Mouse (Mus musculus) embryonic facial prominence, embryonic 10.5 days (tissue): Measurements from ENCODE around the gene Rhbdf1. TPM values are rescaled to one million over a fixed set of nuclear protein-coding genes. Genes with fewer than 3 reads are reported as not detected.

Experiments used
- DNase-seq: peaks from one replicate; pipeline ENCODE4 v3.0.0-alpha.2; 2017; ENCODE audit warnings: low spot score
- H3K27ac ChIP-seq: fragments of 300-500 bp; sonication (generic); replicated peaks from 2 replicates; pipeline ENCODE4 v1.5.1; 2016; ENCODE audit warnings: mild to moderate bottlenecking
- H3K27me3 ChIP-seq: fragments of 300-500 bp; sonication (generic); replicated peaks from 2 replicates; pipeline ENCODE4 v1.6.1; 2016; ENCODE audit warnings: low read depth, mild to moderate bottlenecking; ENCODE audit not compliant: poor library complexity, severe bottlenecking
- H3K36me3 ChIP-seq: fragments of 300-500 bp; sonication (generic); replicated peaks from 2 replicates; pipeline ENCODE4 v1.6.1; 2016; ENCODE audit warnings: mild to moderate bottlenecking, moderate library complexity
- H3K4me1 ChIP-seq: fragments of 300-500 bp; sonication (generic); 2 replicates; pipeline ENCODE4 v1.6.1; 2016
- H3K4me3 ChIP-seq: fragments of 300-500 bp; sonication (generic); 2 replicates; pipeline ENCODE4 v1.5.1; 2016; ENCODE audit warnings: mild to moderate bottlenecking, moderate library complexity
- H3K9me3 ChIP-seq: fragments of 300-500 bp; sonication (generic); 2 replicates; pipeline ENCODE4 v1.6.1; 2016; ENCODE audit warnings: mild to moderate bottlenecking
- WGBS: fragments of 180-500 bp; shearing (Covaris S2); methylation state at CpG from one replicate; pipeline ENCODE4 v1.1.7; 2016; 5-methylcytosine and 5-hydroxymethylcytosine counted together
- polyA plus RNA-seq: library from polyadenylated mRNA; unstranded; fragments of >200 nt; fragmentation: Nextera tagmentation; extraction: Ambion mirVana; gene quantifications from 2 replicates; pipeline ENCODE4 v1.2.1, GENCODE M21; 2016

Gene Rhbdf1
- polyA plus RNA-seq, 1 experiment from 2014 or later = 33.1 TPM

DNA sequence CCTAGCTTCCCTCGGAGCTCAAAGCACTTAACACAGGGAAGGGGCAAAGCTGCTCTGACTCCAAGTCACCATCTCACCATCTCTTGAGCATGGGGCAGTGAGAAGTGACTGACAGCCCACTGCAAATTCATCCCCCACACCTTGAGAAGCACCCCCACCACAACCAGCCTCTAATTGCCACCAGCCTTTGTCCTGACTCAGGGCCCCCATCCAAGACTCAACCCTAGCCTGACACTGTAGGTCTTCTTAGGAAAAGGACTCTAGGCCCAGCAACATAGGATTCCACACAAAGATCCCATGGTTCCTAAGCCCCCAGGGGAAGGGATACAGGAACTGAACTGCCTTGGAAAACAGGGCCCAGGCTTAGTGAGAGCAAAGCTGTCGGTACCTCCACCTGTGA lies 14.0 kb upstream of the Rhbdf1 start:
- DNase-seq = no peak

DNA sequence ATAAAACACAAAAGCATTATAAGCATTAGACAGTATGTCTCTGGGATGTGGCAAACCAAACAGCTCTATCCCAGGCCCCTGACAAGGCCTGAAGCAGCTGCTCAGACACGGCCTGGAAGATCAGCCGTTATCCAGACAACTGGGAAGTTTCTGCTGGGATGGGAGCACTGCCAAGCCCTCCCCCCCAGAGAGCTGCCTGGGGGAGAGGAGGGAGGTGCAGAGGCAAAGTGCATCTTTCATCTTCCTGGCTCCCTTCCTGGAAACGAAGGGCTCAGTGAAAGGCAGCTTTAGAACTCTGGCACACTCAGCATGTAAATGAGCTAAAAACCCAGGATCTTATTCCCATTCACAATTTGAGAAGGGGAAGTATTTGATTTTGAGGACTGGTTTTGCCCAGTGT lies 13.5 kb upstream of the Rhbdf1 start:
- no peak overlapping the region for H3K4me3 ChIP-seq
- no peaks in the 10 kb centered on the region for H3K27me3 ChIP-seq
- peaks cover 97% of the 10 kb centered on the region for H3K36me3 ChIP-seq
- H3K9me3 ChIP-seq = no peaks in the 10 kb centered on the region
- 0 out of 2 replicates have a peak, but pooled peaks cover 6% of the 10 kb centered on the region for H3K4me1 ChIP-seq
- WGBS = 85% methylated on average over 3 of the region's 3 CpGs
- no peak for DNase-seq
- no peak overlapping the region for H3K27ac ChIP-seq

More for the DNA sequence above, 14.0 kb upstream of the Rhbdf1 start:
- 80% methylated on average over 2 of the region's 2 CpGs for WGBS
- no peaks in the 10 kb centered on the region for H3K9me3 ChIP-seq
- H3K4me3 ChIP-seq = no peak overlapping the region
- no peaks in the 10 kb centered on the region for H3K27me3 ChIP-seq
- peaks cover 97% of the 10 kb centered on the region for H3K36me3 ChIP-seq
- H3K27ac ChIP-seq = no peak overlapping the region
- H3K4me1 ChIP-seq = 0 out of 2 replicates have a peak, but pooled peaks cover 6% of the 10 kb centered on the region

- Histone ChIP-seq H3K36me3 (peaks cover 97% of the 10 kb centered on the region), H3K9me3 (no peaks in the 10 kb centered on the region), H3K27me3 (no peaks in the 10 kb centered on the region), H3K4me1 (0 out of 2 replicates have a peak, but pooled peaks cover 6% of the 10 kb centered on the region), H3K27ac (no peak overlapping the region), H3K4me3 (no peak overlapping the region)
- no peak for DNase-seq
- WGBS = 93% methylated on average over 6 of the region's 6 CpGs
Measured at GRCm38 (mm10) chr11:32234816-32235485, 12.9 kb upstream of the Rhbdf1 start.

GRCm38 (mm10) chr11:32233895-32234294 lies 11.8 kb upstream of the Rhbdf1 start:
- H3K4me3 ChIP-seq = no peak overlapping the region
- H3K36me3 ChIP-seq = peaks cover 99% of the 10 kb centered on the region
- H3K4me1 ChIP-seq = 0 out of 2 replicates have a peak, but pooled peaks cover 6% of the 10 kb centered on the region
- 91% methylated on average over 3 of the region's 3 CpGs for WGBS
- DNase-seq = no peak
- no peaks in the 10 kb centered on the region for H3K9me3 ChIP-seq
- no peak overlapping the region for H3K27ac ChIP-seq
- no peaks in the 10 kb centered on the region for H3K27me3 ChIP-seq

DNA sequence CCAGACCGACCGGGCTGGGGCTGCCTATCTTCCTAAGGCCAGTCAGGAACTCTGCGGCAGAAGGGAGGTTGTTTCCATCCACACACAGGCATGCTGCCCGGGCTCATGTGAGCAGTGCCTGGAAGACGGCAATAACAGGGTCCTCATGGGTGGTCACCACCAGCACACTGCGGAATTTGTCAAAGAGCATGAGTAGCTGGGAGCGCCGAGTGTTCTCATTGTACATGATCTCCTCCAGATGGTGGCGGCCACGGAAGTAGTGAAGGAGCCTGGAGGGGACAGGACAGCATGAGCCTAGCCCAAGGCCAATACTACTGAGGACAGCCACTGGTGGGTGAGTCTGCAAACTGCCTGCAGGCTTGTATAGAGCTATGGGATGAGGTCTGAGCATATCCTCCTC lies 10.7 kb upstream of the Rhbdf1 start:
- 81% methylated on average over 10 of the region's 10 CpGs for WGBS
- H3K4me1 ChIP-seq = peaks cover 6% of the 10 kb centered on the region; the same call in 1 of the 2 replicates
- no peak overlapping the region for H3K4me3 ChIP-seq
- DNase-seq = no peak
- H3K27ac ChIP-seq = no peak overlapping the region
- no peaks in the 10 kb centered on the region for H3K27me3 ChIP-seq
- H3K9me3 ChIP-seq = no peaks in the 10 kb centered on the region
- peaks cover 98% of the 10 kb centered on the region for H3K36me3 ChIP-seq

GRCm38 (mm10) chr11:32231125-32231524 lies 9.0 kb upstream of the Rhbdf1 start:
- Histone ChIP-seq H3K4me3 (no peak overlapping the region), H3K36me3 (peaks cover 82% of the 10 kb centered on the region), H3K27me3 (no peaks in the 10 kb centered on the region), H3K9me3 (no peaks in the 10 kb centered on the region), H3K27ac (no peak overlapping the region), H3K4me1 (peaks cover 20% of the 10 kb centered on the region)
- no peak for DNase-seq
- WGBS = 90% methylated on average over 2 of the region's 2 CpGs

DNA sequence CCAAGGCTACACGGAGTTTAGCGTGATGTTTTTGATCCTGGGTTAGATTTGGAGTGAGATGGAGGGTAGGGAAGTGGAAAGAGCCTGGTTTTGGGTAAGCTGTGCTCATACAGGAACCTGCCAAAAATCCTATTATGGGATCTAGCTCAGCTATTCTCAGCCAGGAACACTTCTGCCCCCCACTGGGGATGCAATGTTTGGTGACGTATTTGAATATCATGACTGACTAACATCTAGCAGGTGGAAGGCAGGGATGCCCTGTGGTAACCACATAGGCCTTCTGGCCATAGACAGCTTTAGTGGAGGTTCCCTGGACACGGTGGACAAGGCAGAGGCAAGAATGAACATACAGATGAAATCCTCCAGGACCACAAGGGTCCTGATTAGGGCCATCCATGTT lies 8.1 kb upstream of the Rhbdf1 start:
- WGBS = 83% methylated on average over 4 of the region's 4 CpGs
- no peaks in the 10 kb centered on the region for H3K9me3 ChIP-seq
- no peak overlapping the region for H3K27ac ChIP-seq
- no peak overlapping the region for H3K4me3 ChIP-seq
- no peaks in the 10 kb centered on the region for H3K27me3 ChIP-seq
- peaks cover 29% of the 10 kb centered on the region for H3K4me1 ChIP-seq
- H3K36me3 ChIP-seq = peaks cover 73% of the 10 kb centered on the region
- DNase-seq = no peak

GRCm38 (mm10) chr11:32228292-32228845 lies 6.3 kb upstream of the Rhbdf1 start:
- 88% methylated on average over 3 of the region's 3 CpGs for WGBS
- Histone ChIP-seq H3K27ac (no peak overlapping the region), H3K9me3 (no peaks in the 10 kb centered on the region), H3K4me3 (no peak overlapping the region), H3K36me3 (peaks cover 54% of the 10 kb centered on the region), H3K27me3 (peaks cover 6% of the 10 kb centered on the region; the same call in 1 of the 2 replicates), H3K4me1 (peaks cover 46% of the 10 kb centered on the region)
- DNase-seq = no peak

DNA sequence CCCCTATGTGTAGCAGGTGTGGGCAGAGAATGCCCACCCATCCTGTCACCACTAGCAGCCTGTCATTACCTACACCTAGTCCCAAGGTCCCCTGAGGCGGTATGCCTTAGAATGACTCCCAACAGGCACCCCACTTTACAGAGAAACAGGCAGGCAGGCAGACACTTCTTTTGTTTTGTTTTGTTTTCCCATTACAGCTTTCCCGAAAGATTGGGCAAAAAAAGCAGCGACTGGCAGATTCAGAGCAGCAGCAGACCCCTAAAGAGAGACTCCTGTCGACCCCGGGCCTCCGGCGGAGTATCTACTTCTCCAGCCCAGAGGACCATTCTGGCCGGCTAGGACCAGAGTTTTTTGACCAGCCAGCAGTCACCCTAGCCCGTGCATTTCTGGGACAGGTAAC lies 5.5 kb upstream of the Rhbdf1 start:
- no peak for DNase-seq
- WGBS = 91% methylated on average over 9 of the region's 9 CpGs
- Histone ChIP-seq H3K4me1 (peaks cover 50% of the 10 kb centered on the region), H3K9me3 (no peaks in the 10 kb centered on the region), H3K36me3 (peaks cover 46% of the 10 kb centered on the region), H3K4me3 (peak overlapping the region; percentile 69; the same call in 1 of the 2 replicates), H3K27me3 (peaks cover 15% of the 10 kb centered on the region; the same call in 1 of the 2 replicates), H3K27ac (0 out of 2 replicates have a peak overlapping the region, but pooled peaks have one; percentile 90)

- H3K27ac ChIP-seq = peak overlapping the region; percentile 90
- H3K27me3 ChIP-seq = peaks cover 17% of the 10 kb centered on the region; the same call in 1 of the 2 replicates
- no peaks in the 10 kb centered on the region for H3K9me3 ChIP-seq
- H3K4me3 ChIP-seq = peak overlapping the region; percentile 69
- WGBS = 50% methylated on average over 1 of the region's 1 CpGs
- no peak for DNase-seq
- H3K4me1 ChIP-seq = peaks cover 55% of the 10 kb centered on the region
- H3K36me3 ChIP-seq = peaks cover 41% of the 10 kb centered on the region
Measured at GRCm38 (mm10) chr11:32227041-32227440, 4.9 kb upstream of the Rhbdf1 start.

DNA sequence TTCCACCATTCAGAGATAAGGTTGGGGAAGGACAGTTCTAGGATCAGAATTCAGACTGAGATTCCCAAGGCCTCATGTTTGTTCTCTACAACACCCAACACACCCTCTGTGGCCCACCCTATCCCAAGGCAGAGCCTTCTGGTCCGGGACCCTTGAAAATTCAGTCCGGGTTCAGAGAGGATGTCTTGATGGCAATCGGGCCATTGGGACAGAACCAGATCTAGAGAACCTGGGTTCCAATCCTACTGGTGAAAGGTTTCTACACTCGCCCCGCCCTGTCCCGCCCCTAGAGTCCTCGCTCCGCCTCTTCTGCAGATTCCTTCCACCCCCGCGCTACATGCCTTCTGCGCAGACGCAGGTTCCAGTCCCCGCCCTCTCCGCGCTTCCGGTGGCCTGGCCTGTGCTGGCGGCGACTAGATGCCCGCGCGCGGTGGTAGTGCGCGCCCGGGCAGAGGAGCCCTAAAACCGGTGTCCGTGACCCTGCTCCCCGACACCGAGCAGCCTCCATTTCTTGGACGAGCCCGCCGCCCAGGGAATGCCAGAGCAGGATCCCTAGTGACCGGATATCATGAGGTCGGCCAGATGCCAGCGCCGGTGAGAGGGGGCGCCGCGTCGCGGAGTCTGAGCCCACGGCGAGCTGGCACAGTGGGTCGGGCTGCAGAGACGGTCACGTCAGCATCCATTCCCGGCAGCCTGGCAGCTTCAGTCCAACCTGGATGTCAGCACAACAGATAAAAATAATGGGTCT lies 4.2 kb upstream of the Rhbdf1 start, which contains the start of gene Mpg:
Gene Mpg (plus strand): TSS at position 382 of the 748 bp plus-strand sequence.
- WGBS = 3% methylated on average over 47 of the region's 47 CpGs
- peaks cover 34% of the 10 kb centered on the region for H3K36me3 ChIP-seq
- no peaks in the 10 kb centered on the region for H3K9me3 ChIP-seq
- peak within 1 kb of the TSS; percentile 69 for H3K4me3 ChIP-seq
- peak within 1 kb of the TSS; percentile 90 for H3K27ac ChIP-seq
- peaks cover 61% of the 10 kb centered on the region for H3K4me1 ChIP-seq
- DNase-seq = peak; percentile 92
- peaks cover 17% of the 10 kb centered on the region; the same call in 1 of the 2 replicates for H3K27me3 ChIP-seq

DNA sequence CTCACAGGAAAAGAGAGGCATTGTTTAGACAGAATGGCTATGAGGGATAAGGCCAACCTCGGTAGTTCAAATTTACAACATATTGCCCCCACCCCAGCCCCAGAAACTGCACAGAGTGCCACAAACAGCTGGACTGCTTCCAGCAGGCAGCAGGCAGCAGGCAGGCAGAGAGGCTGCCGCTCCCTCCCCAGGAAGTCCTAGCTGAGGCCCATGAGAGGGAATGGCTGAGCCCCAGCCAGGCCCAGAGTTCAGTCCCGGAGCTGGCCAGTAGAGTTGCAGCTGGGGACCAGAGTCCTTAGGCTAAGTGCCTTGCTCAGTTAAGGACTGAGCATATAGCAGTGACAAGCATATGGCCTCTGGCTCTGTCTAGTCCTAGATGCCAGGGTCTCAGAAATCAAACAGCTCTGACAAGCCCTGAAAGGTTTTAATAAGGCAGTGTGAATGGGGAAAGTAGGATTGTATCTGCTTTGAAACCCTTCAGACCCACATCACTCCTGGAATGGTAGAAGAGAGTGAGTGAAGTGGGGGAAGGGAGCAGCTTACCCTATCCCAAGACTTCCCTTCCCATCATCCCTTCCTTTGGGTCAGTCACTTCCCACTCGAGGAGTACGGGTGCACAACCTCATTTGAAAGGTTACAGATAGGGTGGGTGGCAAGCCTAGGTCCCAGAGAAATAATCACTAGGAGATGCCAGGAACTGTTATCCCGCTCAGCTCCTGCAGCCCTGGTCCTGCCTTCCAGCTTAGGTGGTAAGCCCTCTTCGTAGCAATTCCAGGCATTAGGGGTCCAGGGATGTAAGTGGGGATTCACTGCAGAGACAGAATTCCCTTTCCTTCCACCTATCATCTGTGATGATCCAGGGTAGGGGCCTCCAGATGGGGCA lies 3.4 kb upstream of the Rhbdf1 start:
- Histone ChIP-seq H3K4me1 (peaks cover 69% of the 10 kb centered on the region), H3K4me3 (peak overlapping the region; percentile 69), H3K9me3 (no peaks in the 10 kb centered on the region), H3K27ac (peak overlapping the region; percentile 90), H3K36me3 (peaks cover 25% of the 10 kb centered on the region), H3K27me3 (peaks cover 17% of the 10 kb centered on the region; the same call in 1 of the 2 replicates)
- DNase-seq = peak; percentile 40
- WGBS = 49% methylated on average over 7 of the region's 7 CpGs
